Mouse (Mus musculus): Measurements from ENCODE around the gene Gm10309. TPM values are rescaled to one million over a fixed set of nuclear protein-coding genes. Genes with fewer than 3 reads are reported as not detected.

The Gm10309 gene
- total RNA-seq, 2 experiments from 2014 or later: not detected

DNA sequence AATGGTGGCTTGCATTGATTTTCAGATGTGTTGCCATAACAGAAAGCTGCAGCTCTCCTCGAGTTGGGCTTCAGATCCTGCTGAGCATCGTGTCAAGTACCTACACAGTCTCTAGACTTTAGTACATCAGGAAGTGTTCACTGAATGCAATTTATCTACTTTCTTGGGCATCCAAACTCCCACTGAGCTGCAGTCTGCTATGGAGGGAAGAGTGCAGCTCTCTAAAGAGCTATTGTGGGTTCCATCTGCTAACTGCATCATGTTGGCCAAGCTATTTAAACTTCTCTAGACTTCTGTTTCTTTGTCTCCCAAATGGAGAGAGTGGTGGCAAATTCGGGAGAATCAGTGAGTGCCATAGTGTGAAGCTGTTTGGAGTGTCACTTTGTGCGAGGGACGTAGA is 11.6 kb upstream of the Gm10309 start:
- no peak for ATAC-seq (replicated peaks; ENCODE audit: low FRiP score, poor library complexity, severe bottlenecking)

DNA sequence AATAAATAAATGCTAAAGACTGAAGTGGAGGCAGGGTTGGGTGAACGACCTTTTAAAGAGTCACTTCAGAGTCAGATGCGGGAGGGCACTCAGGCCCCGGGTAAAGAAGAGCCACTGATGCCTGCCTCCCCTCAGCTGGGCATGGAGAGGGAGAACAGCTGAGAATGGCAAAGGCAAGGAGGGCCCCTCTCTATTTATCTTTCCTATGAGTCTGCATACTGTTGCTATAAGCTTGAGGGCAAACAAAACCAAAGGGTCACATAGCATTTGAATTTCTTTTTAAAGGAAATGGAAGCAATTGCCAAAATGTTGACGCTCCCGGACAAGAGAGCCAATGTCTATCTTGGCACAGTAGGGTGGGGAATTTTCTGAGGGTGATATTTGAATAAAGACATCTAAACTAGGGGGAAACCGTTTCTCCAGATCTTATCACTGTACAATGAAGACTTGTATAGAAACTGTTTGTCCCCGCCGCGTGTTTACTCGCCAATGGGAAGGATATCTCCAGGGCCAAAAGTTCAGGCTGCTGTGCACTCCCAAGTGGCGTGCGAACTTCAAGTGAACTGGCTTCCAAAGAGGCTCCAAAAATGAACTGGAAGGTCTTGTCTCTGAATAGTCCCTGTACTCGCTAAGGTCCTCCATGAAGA is 10.1 kb upstream of the Gm10309 start:
- ATAC-seq (replicated peaks; ENCODE audit: low FRiP score, poor library complexity, severe bottlenecking): no peak

DNA sequence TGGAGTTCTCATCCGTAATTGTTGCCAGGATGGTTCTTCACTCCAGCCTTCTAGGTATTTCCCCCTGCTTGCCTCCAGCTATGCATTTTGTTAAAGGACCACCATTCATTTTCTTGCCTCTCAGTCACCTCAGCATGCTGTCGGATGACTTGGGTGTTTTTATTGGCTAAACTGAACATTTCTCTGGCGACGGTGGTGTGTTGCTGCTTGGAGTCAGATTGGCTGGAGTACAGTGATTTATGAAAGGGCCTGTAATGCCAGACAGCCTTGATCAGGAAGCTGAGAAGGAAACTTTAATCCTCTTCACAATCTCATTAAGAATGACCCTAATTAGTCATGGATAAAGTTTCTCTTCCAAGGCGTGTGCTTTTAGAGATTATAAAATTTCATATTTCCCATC is 4.8 kb upstream of the Gm10309 start:
- no peak for ATAC-seq (replicated peaks; ENCODE audit: low FRiP score, poor library complexity, severe bottlenecking)

DNA sequence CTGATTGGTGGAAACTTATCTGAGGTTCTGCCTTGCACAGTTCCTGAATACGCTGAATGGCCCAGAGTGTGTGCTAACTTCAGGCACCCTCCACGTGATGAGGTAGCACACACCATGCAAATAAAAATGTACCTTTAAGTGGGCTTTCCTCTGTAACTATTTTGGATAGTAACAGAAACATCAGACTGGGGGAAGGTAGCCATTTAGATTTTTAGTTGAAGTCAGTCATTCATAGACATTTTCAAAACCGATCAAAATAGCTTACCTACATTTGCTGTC is 3.1 kb upstream of the Gm10309 start:
- ATAC-seq (replicated peaks; ENCODE audit: low FRiP score, poor library complexity, severe bottlenecking): no peak

DNA sequence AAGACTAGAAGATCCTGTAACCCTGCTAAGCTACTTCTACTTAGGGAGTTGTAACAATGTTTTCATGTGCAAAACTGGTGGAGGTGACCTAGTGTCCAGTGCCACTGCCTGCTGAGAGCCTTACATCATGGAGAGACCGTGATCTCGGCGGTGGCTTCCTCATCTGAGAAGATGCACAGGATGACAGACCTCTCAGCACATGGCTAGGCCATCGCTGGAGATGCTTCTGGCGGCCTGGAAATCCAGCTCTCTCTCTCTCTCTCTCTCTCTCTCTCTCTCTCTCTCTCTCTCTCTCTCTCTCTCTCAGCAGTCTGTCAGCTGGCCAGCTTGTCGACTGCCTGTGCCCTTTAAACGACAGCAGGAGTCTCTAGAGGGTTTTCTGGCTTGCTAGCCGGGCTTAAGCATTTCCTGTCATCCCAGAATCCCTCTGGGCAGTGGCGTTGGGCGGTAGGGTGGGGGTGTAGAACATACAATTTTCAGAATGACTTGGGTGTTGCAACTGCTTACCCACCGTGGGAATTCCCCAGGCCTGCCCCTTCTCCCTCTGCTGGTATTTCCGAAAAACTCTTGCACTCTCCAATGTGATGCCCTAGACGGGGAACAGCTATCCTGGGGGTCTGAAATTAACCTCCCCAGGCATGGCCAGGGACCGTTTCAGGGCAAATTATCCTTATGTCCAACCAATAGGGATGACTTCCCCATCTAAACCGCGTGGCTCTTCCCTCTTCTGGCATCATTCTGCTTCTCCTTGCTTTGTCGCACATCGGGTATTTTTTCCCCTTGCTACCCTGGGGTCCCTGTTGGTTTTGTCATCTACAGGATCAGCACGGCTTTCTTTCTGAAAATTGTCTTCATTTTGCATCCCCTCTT is 2.5 kb upstream of the Gm10309 start:
- no peak for ATAC-seq (replicated peaks; ENCODE audit: low FRiP score, poor library complexity, severe bottlenecking)

DNA sequence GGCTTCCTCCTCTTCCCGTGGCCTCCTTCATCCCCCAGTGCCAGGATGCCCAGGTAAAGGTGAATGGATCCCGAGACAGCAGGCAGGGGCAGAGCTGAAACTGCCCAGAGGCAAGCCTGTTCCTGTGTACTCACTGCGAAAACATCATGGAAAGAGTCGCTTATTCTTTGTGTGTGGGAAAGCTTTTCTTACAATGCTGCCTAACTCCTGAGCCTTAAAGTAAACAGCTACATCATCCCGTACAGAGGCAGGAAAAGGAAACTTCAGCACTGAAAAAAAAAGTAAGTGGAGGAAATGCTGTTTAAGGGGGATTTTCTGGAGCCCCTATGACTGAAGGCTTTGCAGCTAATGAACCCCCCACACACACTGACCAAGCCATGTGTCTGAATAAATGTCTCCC is 1.8 kb upstream of the Gm10309 start:
- no peak for ATAC-seq (replicated peaks; ENCODE audit: low FRiP score, poor library complexity, severe bottlenecking)

DNA sequence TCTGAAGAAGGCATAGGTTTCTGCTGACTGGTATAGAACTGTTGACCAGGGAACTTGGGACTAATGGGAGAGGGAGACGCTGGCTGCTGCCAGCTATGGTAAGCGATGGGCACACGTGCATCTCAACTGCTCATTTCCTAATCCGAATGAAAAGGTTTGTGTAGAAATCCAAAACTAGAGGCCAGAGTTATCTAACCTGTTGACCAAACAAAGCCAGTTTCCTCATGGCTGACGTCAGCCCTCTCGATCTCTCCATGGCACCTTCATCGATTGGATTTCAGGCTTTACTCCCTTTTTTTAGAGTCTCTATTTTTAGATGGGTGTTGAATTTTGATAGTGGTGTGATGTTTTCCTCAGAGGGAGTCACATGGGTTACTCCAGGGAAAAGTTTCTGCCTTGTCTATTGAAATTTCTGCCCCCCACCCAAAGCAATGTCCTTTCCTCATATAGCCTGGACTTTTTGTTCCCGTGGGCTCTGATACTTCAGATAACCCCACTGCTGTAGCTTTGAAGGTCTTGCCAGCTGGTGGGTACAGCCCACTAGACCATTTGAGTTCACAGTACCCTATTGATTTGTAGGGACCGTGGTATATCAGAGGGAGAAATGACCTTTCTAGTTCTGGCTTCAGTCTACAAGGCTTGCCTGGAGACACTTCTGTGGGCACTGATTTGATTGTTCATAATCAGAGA is 1.7 kb downstream of the Gm10309 start:
- ATAC-seq (replicated peaks; ENCODE audit: low FRiP score, poor library complexity, severe bottlenecking): no peak

DNA sequence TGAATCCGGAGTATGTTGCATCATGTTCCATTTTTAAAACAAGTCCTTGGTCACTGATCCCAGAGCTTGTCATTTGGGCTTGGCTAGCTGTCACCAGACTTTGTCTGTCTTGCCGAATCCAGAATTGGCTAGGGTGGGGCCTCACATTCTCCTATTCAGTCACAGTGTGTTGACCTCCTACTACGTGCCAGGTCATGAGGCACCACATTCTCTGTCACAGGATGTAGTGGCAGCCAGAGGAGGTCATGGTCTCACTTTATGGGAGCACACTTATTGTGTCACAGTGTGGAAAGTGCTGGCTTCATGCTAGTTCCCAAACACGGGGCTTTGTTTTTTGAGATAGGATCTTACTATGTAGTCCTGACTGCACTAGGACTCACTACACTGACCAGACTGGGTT is 3.6 kb downstream of the Gm10309 start:
- no peak for ATAC-seq (replicated peaks; ENCODE audit: low FRiP score, poor library complexity, severe bottlenecking)

DNA sequence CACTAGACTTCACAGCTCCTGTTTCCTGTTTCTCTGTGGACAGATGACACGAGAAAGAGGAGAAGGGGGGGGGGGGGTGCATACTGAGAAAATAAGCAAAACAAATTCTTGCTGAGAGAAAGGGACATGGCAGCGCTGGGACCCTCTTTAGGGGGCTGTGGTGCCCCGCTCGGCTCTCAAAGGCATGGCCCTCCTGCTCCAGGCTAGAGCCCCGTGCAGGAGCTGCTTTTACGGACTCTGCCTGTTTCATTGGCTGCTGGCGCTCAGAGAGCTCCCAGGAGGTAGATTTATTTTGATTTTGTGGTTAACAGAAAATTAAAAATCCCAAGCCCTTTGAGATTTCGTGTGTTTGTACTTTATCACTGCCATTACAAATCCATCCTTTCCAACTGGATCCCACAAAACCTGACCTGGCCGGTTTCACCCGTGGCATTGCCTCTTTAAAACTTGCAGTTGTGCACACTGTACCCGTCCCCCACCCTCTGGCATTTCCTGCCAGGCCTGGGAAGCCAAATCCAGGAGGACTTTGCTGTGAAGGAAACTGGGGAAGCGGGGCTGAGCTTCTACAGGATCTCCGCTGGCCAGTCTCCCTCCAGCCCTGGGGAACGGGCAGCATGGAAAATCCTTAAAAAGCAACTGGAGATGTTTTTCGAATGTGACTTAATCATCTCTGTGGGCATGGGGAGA is 5.5 kb downstream of the Gm10309 start:
- ATAC-seq (replicated peaks; ENCODE audit: low FRiP score, poor library complexity, severe bottlenecking): no peak

DNA sequence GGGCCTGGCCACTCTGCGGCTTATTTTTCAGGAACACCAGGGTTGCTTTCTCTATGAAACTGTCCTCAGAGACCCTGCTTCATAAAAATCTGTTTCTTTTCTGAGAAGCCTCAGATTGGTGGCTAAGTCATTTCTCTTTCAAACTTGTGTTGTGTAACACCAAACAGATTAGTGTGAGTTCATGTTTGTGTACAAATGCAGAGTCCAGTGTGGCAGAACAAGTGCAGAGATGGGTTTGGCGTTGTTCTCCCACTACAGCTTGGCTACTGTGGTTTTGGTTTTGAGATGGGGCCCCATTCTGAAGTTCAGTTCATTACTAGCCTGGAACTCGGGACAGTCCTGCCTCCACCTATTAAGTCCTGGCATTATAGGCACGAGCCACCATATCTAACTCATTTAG is 7.7 kb downstream of the Gm10309 start:
- no peak for ATAC-seq (replicated peaks; ENCODE audit: low FRiP score, poor library complexity, severe bottlenecking)

DNA sequence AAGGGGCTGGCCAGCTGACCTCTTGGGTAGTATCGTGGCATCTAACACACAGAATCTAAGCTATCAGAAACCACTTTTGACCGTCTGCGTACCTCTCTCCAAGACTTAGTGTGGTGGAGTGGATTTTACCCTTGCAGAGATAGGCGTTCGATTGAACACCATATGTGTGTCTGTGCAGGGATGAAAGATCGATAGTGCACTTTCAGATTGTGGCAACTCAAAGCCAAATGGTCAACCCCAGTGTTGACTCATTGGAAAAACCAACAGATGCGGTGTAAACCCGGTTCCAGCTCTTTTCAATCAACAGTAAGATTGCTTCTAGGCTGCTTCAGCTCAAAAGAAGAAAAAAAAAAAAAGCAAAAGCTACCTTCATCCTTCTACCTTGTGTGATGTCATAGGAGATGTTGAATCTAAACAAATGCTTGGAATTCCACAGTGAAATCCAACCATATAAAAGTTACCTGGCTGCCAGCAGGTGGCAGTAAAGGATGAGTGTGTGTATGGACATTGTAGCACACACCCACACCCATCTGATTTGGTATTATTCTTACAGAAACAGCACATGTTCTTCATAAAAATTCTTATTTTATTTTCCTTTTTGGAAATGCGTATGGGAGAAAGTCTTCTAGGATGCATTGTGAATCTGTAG is 8.8 kb downstream of the Gm10309 start:
- ATAC-seq (replicated peaks; ENCODE audit: low FRiP score, poor library complexity, severe bottlenecking): no peak

DNA sequence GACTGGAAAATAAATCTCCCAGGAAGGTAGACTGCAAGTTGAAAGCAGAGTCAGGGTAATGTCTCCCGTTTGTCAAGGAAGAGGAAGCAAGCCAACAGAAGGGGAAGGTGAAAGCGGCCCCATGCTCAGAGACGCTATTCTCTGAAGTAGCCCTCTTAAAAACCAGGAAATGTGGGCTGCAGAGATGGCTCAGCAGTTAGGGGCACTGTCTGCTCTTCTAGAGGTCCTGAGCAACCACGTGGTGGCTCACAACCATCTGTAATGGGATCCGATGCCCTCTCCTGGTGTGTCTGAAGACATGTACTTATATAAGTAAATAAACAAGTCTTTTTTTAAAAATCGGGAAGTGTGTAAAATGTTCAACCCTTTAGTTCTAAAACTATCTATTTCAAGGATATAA is 10.1 kb downstream of the Gm10309 start:
- no peak for ATAC-seq (replicated peaks; ENCODE audit: low FRiP score, poor library complexity, severe bottlenecking)

DNA sequence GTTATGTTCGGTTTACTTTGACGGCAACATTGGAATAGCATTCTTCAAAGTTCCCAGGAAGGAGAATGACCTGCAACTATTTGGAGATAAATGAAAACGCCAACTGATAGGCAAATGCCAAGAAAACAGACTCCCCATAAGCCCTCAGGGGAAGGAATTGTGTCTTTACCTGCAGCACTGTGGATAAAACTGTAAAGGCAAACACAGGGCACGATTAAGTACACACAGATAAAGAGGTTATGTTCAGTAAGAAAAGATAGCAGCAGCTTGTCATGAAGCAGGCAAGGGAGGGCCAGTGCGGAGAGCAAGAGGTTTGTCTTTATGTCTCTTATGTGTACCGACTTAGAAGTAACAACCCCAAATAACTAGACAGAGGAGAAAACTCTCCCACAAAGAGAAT is 10.5 kb downstream of the Gm10309 start:
- ATAC-seq (replicated peaks; ENCODE audit: low FRiP score, poor library complexity, severe bottlenecking): no peak

DNA sequence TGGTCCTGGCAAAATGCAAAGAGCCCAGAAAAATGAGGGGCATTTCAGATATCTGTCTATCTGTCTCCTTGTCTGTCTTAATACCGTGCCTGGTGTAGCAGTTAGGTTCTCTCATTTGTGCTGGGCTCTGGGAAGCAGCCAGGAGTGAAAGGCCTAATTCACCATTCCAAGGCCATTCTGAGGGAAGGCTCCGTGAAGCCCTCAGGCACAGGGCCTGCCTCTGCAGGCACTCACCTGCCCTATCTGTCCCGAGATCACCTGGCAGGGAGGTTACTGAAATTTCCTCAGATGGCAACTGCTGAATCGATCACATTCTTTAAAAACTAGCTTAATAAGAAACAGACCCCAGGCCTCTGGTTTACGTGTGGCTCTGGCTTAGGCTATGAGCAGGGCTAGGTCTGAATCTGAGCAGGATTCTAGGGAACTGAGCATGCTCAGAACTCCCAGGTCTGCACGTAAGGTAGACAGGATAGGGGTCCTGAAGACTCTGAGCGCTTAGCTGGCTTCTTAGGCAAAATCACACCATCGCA is 11.1 kb downstream of the Gm10309 start:
- ATAC-seq (replicated peaks; ENCODE audit: low FRiP score, poor library complexity, severe bottlenecking): no peak

DNA sequence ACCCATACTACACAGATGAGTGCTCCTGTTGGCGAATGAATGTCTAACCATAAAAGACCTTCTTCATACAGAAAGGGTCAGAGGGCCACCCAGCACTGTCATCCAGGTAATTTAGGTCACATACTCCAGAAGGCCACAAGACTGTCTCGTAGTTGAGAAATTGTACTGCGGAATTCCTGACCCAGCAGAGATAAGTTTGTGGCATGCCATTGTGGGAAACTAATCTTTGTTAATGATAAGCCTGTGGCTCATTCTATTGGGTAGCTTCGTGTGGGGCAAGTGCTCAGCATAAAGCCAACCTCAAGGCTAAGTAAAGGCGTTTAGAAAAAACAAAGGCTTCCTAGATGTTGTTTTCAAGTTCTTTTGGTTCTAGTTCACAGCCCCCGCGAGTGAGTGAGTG is 12.7 kb downstream of the Gm10309 start:
- no peak for ATAC-seq (replicated peaks; ENCODE audit: low FRiP score, poor library complexity, severe bottlenecking)

DNA sequence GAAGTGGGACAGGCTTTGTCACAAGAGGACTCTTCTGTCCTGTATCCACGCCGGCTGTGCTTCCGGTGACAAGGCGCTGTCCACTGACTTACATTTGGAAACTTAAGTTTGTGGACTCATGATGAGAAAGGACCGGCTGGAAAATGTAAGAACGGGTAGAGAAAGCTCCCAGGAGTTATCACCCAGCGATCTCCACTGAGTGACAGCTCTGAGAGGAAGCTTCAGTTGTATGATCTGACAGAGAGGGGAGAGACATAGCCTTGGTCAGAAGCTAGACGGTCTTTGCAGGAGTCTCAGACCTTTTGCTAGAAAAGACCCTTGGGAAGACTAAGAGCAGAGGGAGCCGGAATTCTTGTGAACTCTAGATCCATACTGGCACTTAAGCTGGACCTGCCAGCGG is 15.2 kb downstream of the Gm10309 start:
- no peak for ATAC-seq (replicated peaks; ENCODE audit: low FRiP score, poor library complexity, severe bottlenecking)

DNA sequence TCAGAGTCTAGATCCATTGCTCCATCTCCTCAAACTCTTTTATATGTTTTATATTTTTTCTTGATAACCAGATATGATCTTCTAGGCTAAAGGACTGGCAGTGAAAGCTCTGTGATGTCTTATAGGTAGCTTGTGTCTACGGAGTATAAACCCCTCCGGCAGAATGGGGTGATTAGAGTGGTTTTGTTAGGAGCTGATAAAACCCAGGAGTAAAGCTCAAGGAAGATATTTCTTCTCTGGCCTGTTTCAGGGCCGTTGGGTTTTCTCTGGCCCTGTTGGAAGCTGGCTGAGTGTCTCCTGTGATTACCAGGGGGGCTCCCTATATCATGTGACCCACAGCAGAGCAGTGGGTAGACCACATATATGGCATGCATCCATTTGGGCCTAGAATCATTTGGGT is 17.6 kb downstream of the Gm10309 start:
- ATAC-seq (replicated peaks; ENCODE audit: low FRiP score, poor library complexity, severe bottlenecking): no peak

DNA sequence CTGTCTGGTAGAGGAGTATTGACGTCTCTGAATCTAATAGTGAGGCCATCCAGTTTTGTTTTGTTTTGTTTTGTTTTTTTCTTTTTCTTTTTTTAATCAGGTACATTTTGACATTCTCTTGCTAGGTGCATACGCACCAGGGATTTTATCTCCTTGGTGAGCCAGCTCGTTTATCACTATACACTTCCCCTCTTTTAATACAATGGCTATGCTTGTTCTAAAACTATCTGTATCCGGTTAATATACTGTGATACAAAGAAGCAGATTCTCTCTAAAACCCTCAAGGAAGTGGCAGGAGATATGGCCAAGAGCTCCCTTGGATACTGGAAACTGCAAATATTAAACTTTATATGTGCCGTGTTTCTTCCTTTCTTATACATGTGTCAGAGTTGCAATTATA is 18.4 kb downstream of the Gm10309 start:
- ATAC-seq (replicated peaks; ENCODE audit: low FRiP score, poor library complexity, severe bottlenecking): no peak

DNA sequence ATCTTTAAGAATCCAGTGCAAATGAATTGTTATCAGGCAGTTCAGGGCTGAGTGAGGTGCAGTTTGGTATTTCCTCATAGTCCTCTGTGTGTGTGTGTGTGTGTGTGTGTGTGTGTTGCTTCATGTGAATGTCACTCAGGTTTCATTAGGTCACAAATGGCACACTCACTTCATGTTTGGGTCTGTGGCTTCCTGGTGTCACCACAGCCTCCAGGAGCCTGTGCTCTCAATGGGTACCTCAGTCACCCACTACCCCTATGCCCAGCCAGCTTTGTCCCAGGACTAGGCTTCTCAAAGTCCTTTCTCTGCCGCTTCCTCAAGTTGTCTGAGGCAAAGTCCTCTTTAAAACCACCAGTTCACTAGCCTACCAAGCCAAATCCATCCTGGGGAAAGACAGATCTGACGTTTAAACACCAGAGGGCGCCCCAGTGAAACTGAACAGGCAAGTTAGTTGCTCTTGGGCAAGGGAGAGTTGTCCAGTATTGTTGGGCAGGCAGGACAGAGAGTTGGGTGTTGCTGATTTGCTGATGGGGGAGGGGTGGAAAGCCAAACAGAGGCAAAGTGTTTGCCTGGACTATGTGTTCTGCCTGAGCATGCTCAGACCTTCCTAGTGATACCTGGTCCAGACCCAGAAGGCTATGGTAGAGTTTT is 20.8 kb downstream of the Gm10309 start:
- ATAC-seq (replicated peaks; ENCODE audit: low FRiP score, poor library complexity, severe bottlenecking): no peak; the same call in 1 of the 2 replicates

Measured in erythroid progenitor cell, adult 5-6 weeks (primary cell).